Mouse (Mus musculus): Measurements from ENCODE around the gene Fbln5.

DNA sequence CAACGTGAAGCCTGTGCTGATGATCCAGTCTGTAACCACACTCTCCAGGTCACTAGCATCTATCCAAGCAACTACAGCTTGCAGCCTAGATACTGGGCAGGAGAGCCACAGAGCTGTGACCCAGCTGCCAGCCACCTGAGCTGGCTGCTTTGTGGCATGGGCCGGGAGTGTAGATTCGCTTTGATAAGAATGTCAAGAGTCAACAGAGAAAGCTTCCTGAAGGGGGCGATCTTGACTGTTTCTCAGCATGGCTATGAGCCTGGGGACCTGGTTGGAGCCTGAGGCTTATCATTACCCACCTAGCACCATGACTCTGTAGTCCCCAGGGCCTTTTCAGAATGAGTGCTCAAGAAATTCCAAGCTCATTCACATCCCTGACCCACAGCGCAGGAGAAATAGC lies 2.0 kb downstream of the Fbln5 start:
- no peak for TF ChIP-seq TAL1 (IDR thresholded peaks at IDR 0.05; ENCODE audit: low read length)
- TF ChIP-seq GATA1 (IDR thresholded peaks at IDR 0.05; ENCODE audit: low read length): no peak

Data from erythroblast, embryonic 14.5 days (primary cell).